Mouse (Mus musculus) ES-Bruce4 (cell line): ENCODE measurements around the gene Polr2j.

Experiments used
- CTCF ChIP-seq: IDR thresholded peaks from one replicate; pipeline ENCODE4 v1.8.1; 2011; ENCODE audit warnings: low read depth, low read length
- EP300 ChIP-seq: IDR thresholded peaks from 2 replicates; pipeline ENCODE4 v1.6.1; 2011; ENCODE audit warnings: low read depth, low read length; ENCODE audit not compliant: insufficient read depth
- POLR2A ChIP-seq: IDR thresholded peaks from one replicate; pipeline ENCODE4 v1.8.1; 2011; ENCODE audit warnings: low read length; ENCODE audit not compliant: insufficient read depth

- TF ChIP-seq CTCF, result no peak
- TF ChIP-seq EP300, result no peak
- no peak for TF ChIP-seq POLR2A
Measured at GRCm38 (mm10) chr5:136122165-136122564, 5.7 kb downstream of the Polr2j start.
